Mouse (Mus musculus) Patski (cell line): ENCODE results near the gene Foxred2. TPM values are rescaled to one million over a fixed set of nuclear protein-coding genes. Genes with fewer than 3 reads are reported as not detected.
A peak's percentile ranks its signal among the peaks of the same experiment; 100 is the strongest.

Experiments used
- ATAC-seq: fragments of 100-300 bp; one replicate; pipeline ENCODE4 v1.8.0; 2021
- CTCF ChIA-PET: fragments of 350-600 bp; sonication (Branson Sonifier 250); formaldehyde crosslinking; loops from one replicate; lab custom pipeline; 2022; ENCODE audit warnings: inconsistent platforms; lab: Charles Lee
- POLR2A ChIA-PET: fragments of 350-600 bp; sonication (Branson Sonifier 250); formaldehyde crosslinking; loops from one replicate; lab custom pipeline; 2022; ENCODE audit warnings: antibody characterized with exemption, inconsistent platforms; lab: Charles Lee
- DNase-seq: peaks from one replicate; pipeline ENCODE4 v3.0.0-alpha.2; 2011; ENCODE audit warnings: low read depth, low spot score
- H3K27me3 ChIP-seq: fragments of 371-371 bp; one replicate; pipeline ENCODE4 v1.5.1; 2021
- CTCF ChIP-seq: fragments of 100-300 bp; IDR thresholded peaks from one replicate; pipeline ENCODE4 v1.5.1; 2021
- in situ Hi-C: fragments of 300-500 bp; cut with MboI; formaldehyde crosslinking; loops from 3 replicates; pipeline ENCODE4 v1.11.1; 2018; ENCODE audit warnings: low pct_unique_long_range_greater_than_20kb, mixed read lengths
- polyA plus RNA-seq: library from polyadenylated mRNA; unstranded; gene quantifications from one replicate; pipeline ENCODE4 v1.2.3, GENCODE M21; 2021

The Foxred2 gene
- polyA plus RNA-seq, 1 experiment from 2014 or later = 16.1 TPM

- ChIA-PET POLR2A (interaction anchor here (1.2 to 1.4 kb wide), 2 partner anchors 20 to 29 kb away, joined by 3 read pairs; no protein-coding TSS in a partner anchor), CTCF (interaction anchor here (1.2 to 1.5 kb wide), 2 partner anchors 69 to 129 kb away, joined by 3 read pairs; partner anchors contain the start of gene Myh9)
- DNase-seq = no peak
- H3K27me3 ChIP-seq = no peaks in the 10 kb centered on the region
- in situ Hi-C loops = loop anchor here (10.0 kb wide), 1 partner anchor 66 kb away; the partner anchor contains the start of gene Myh9
- no peak for TF ChIP-seq CTCF
- peak; percentile 72 for ATAC-seq
These were observed 45.5 kb downstream of the Foxred2 start for GRCm38 (mm10) chr15:77911065-77911464.

GRCm38 (mm10) chr15:77907646-77908518, 48.6 kb downstream of the Foxred2 start:
- no peaks in the 10 kb centered on the region for H3K27me3 ChIP-seq
- no peak for TF ChIP-seq CTCF
- ATAC-seq = no peak
- CTCF ChIA-PET = interaction anchor here (1.2 to 1.8 kb wide), 2 partner anchors 18 to 132 kb away, joined by 3 to 4 read pairs; no protein-coding TSS in a partner anchor
- no peak for DNase-seq
- POLR2A ChIA-PET = interaction anchor here (0.5 to 2.0 kb wide), 4 partner anchors 26 to 104 kb away, joined by 3 to 10 read pairs (median 3); partner anchors contain the start of gene Myh9
- in situ Hi-C loops = no loop called here

GRCm38 (mm10) chr15:77906545-77906944, 50.0 kb downstream of the Foxred2 start:
- CTCF ChIA-PET = interaction anchor here (1.0 to 1.9 kb wide), 3 partner anchors 10 to 35 kb away, joined by 4 read pairs; no protein-coding TSS in a partner anchor
- ATAC-seq = no peak
- POLR2A ChIA-PET = interaction anchor here (1.4 to 2.0 kb wide), 2 partner anchors 25 to 65 kb away, joined by 3 to 10 read pairs; partner anchors contain the start of gene Myh9
- no peaks in the 10 kb centered on the region for H3K27me3 ChIP-seq
- in situ Hi-C loops = no loop called here
- DNase-seq = no peak
- TF ChIP-seq CTCF = no peak

- ATAC-seq = no peak
- CTCF ChIA-PET = interaction anchor here (1.0 to 1.9 kb wide), 3 partner anchors 11 to 34 kb away, joined by 3 to 4 read pairs (median 4); no protein-coding TSS in a partner anchor
These were observed 50.4 kb downstream of the Foxred2 start for GRCm38 (mm10) chr15:77906081-77906480.

GRCm38 (mm10) chr15:77905275-77905970, 51.1 kb downstream of the Foxred2 start:
- no peaks in the 10 kb centered on the region for H3K27me3 ChIP-seq
- in situ Hi-C loops = no loop called here
- DNase-seq = no peak
- ATAC-seq = peak; percentile 74
- no peak for TF ChIP-seq CTCF
- ChIA-PET CTCF (interaction anchor here (1.0 to 1.9 kb wide), 3 partner anchors 12 to 33 kb away, joined by 3 to 4 read pairs (median 4); no protein-coding TSS in a partner anchor), POLR2A (interaction anchor here (1.0 to 2.0 kb wide), 4 partner anchors 15 to 64 kb away, joined by 3 to 10 read pairs (median 4); partner anchors contain the start of gene Myh9)

More at GRCm38 (mm10) chr15:77906081-77906480, 50.4 kb downstream of the Foxred2 start:
- no peaks in the 10 kb centered on the region for H3K27me3 ChIP-seq
- TF ChIP-seq CTCF = no peak
- in situ Hi-C loops = no loop called here
- DNase-seq = no peak
- POLR2A ChIA-PET = interaction anchor here (1.0 to 2.0 kb wide), 3 partner anchors 16 to 64 kb away, joined by 3 to 10 read pairs (median 5); partner anchors contain the start of gene Myh9

- in situ Hi-C loops = no loop called here
- POLR2A ChIA-PET = interaction anchor here (0.6 to 1.3 kb wide), 4 partner anchors 15 to 100 kb away, joined by 3 to 4 read pairs (median 3); no protein-coding TSS in a partner anchor
- TF ChIP-seq CTCF = no peak
- ATAC-seq = no peak
- DNase-seq = no peak
- H3K27me3 ChIP-seq = no peaks in the 10 kb centered on the region
- CTCF ChIA-PET = interaction anchor here (0.9 to 1.1 kb wide), 2 partner anchors 16 to 129 kb away, joined by 3 read pairs; no protein-coding TSS in a partner anchor
These were observed 52.1 kb downstream of the Foxred2 start for GRCm38 (mm10) chr15:77904363-77904892.

- peak; percentile 75 for ATAC-seq
- ChIA-PET POLR2A (interaction anchor here (0.7 to 1.3 kb wide), 3 partner anchors 9 to 59 kb away, joined by 3 to 4 read pairs (median 3); no protein-coding TSS in a partner anchor), CTCF (interaction anchor here (1.1 kb wide), 1 partner anchor 9 kb away, joined by 3 read pairs; no protein-coding TSS in a partner anchor)
- no peak for TF ChIP-seq CTCF
- DNase-seq = no peak
- H3K27me3 ChIP-seq = no peaks in the 10 kb centered on the region
- in situ Hi-C loops = no loop called here
These were observed 53.3 kb downstream of the Foxred2 start for GRCm38 (mm10) chr15:77903176-77903575.

- ChIA-PET POLR2A (no interaction called here), CTCF (no interaction called here)
- DNase-seq = no peak
- no peak for TF ChIP-seq CTCF
- in situ Hi-C loops = no loop called here
- no peak for ATAC-seq
- H3K27me3 ChIP-seq = no peaks in the 10 kb centered on the region
These were observed 61.6 kb downstream of the Foxred2 start for GRCm38 (mm10) chr15:77894926-77895325.

- ATAC-seq = no peak
- no peak for TF ChIP-seq CTCF
- POLR2A ChIA-PET = interaction anchor here (1.5 kb wide), 1 partner anchor 52 kb away, joined by 5 read pairs; the partner anchor contains the start of gene Myh9
- no peak for DNase-seq
- H3K27me3 ChIP-seq = no peaks in the 10 kb centered on the region
- in situ Hi-C loops = no loop called here
- CTCF ChIA-PET = interaction anchor here (1.2 kb wide), 1 partner anchor 12 kb away, joined by 3 read pairs; no protein-coding TSS in a partner anchor
These were observed 63.2 kb downstream of the Foxred2 start for GRCm38 (mm10) chr15:77893292-77893691.
